Mouse (Mus musculus) stomach, embryonic 15.5 days (tissue): Measurements from ENCODE around the gene Loxl1. TPM values are rescaled to one million over a fixed set of nuclear protein-coding genes. Genes with fewer than 3 reads are reported as not detected.

ENCODE experiments used
- ATAC-seq: fragments of 200-750 bp; cut with Nextera tagmentation; 2 replicates; pipeline ENCODE4 v1.8.0; 2017; ENCODE audit warnings: low read depth, moderate number of reproducible peaks, moderate TSS enrichment; ENCODE audit not compliant: insufficient read depth, low FRiP score
- H3K27ac ChIP-seq: fragments of 300-500 bp; sonication (generic); 2 replicates; pipeline ENCODE4 v1.5.1; 2015; ENCODE audit warnings: mild to moderate bottlenecking, inconsistent platforms
- H3K27me3 ChIP-seq: fragments of 300-500 bp; sonication (generic); replicated peaks from 2 replicates; pipeline ENCODE4 v1.6.1; 2015; ENCODE audit warnings: inconsistent platforms
- H3K36me3 ChIP-seq: fragments of 300-500 bp; sonication (generic); 2 replicates; pipeline ENCODE4 v1.6.1; 2015; ENCODE audit warnings: inconsistent platforms
- H3K4me1 ChIP-seq: fragments of 300-500 bp; sonication (generic); 2 replicates; pipeline ENCODE4 v1.6.1; 2015; ENCODE audit warnings: inconsistent platforms
- H3K4me2 ChIP-seq: fragments of 300-500 bp; sonication (generic); 2 replicates; pipeline ENCODE4 v1.6.1; 2015; ENCODE audit warnings: mild to moderate bottlenecking, inconsistent platforms
- H3K4me3 ChIP-seq: fragments of 300-500 bp; sonication (generic); replicated peaks from 2 replicates; pipeline ENCODE4 v1.5.1; 2015; ENCODE audit warnings: inconsistent platforms
- H3K9ac ChIP-seq: fragments of 300-500 bp; sonication (generic); 2 replicates; pipeline ENCODE4 v1.6.1; 2015; ENCODE audit warnings: inconsistent platforms
- H3K9me3 ChIP-seq: fragments of 300-500 bp; sonication (generic); 2 replicates; pipeline ENCODE4 v1.6.1; 2016; ENCODE audit warnings: inconsistent platforms
- WGBS: fragments of 180-500 bp; shearing (Covaris S2); methylation state at CpG from one replicate; pipeline ENCODE4 v1.1.7; 2015; 5-methylcytosine and 5-hydroxymethylcytosine counted together
- polyA plus RNA-seq: library from polyadenylated mRNA; unstranded; fragments of >200 nt; fragmentation: Nextera tagmentation; extraction: Ambion mirVana; gene quantifications from 2 replicates; pipeline ENCODE4 v1.2.1, GENCODE M21; 2015

Loxl1 gene
- polyA plus RNA-seq, 1 experiment from 2014 or later, result 49.2 TPM

- peaks cover 37% of the 10 kb centered on the region for H3K4me1 ChIP-seq
- H3K4me2 ChIP-seq, result no peak overlapping the region
- 78% methylated on average over 6 of the region's 6 CpGs for WGBS
- no peak overlapping the region for H3K9ac ChIP-seq
- H3K27ac ChIP-seq, result no peak overlapping the region; the same call in 1 of the 2 replicates
- no peak for ATAC-seq
- H3K27me3 ChIP-seq, result no peaks in the 10 kb centered on the region
- no peaks in the 10 kb centered on the region for H3K9me3 ChIP-seq
- no peaks in the 10 kb centered on the region; the same call in 1 of the 2 replicates for H3K36me3 ChIP-seq
- no peak overlapping the region for H3K4me3 ChIP-seq
Observed at GRCm38 (mm10) chr9:58243696-58244095, 69.3 kb downstream of the Loxl1 start.

GRCm38 (mm10) chr9:58242696-58243095, 70.3 kb downstream of the Loxl1 start:
- no peak for ATAC-seq
- Histone ChIP-seq H3K4me3 (no peak overlapping the region), H3K36me3 (no peaks in the 10 kb centered on the region; the same call in 1 of the 2 replicates), H3K27ac (0 out of 2 replicates have a peak overlapping the region, but pooled peaks have one; percentile 31), H3K4me1 (peaks cover 37% of the 10 kb centered on the region), H3K9me3 (no peaks in the 10 kb centered on the region), H3K4me2 (no peak overlapping the region), H3K27me3 (no peaks in the 10 kb centered on the region), H3K9ac (no peak overlapping the region)
- WGBS, result 73% methylated on average over 5 of the region's 5 CpGs

- 0 out of 2 replicates have a peak overlapping the region, but pooled peaks have one; percentile 3 for H3K4me2 ChIP-seq
- ATAC-seq, result peak; percentile 83
- H3K36me3 ChIP-seq, result no peaks in the 10 kb centered on the region; the same call in 1 of the 2 replicates
- 36% methylated on average over 9 of the region's 9 CpGs for WGBS
- H3K9me3 ChIP-seq, result no peaks in the 10 kb centered on the region
- H3K27ac ChIP-seq, result peak overlapping the region; percentile 73
- no peak overlapping the region for H3K9ac ChIP-seq
- H3K27me3 ChIP-seq, result no peaks in the 10 kb centered on the region
- peaks cover 31% of the 10 kb centered on the region for H3K4me1 ChIP-seq
- H3K4me3 ChIP-seq, result no peak overlapping the region
Observed at GRCm38 (mm10) chr9:58241780-58242485, 71.1 kb downstream of the Loxl1 start.

Other genes starting within 250 kb of the Loxl1 start
- gene Stra6, start 249.4 kb downstream of the Loxl1 start, polyA plus RNA-seq, result 1.8 and 3.3 TPM in 2 replicates
- gene Ccdc33, start 194.4 kb downstream of the Loxl1 start, polyA plus RNA-seq, result 0.18 and 0.19 TPM in 2 replicates
- gene Islr, start 108.9 kb downstream of the Loxl1 start, polyA plus RNA-seq, result 105 and 114 TPM in 2 replicates
- gene Islr2, start 108.9 kb downstream of the Loxl1 start, polyA plus RNA-seq, result 1.5 and 1.7 TPM in 2 replicates
- gene Pml, start 63.4 kb downstream of the Loxl1 start, polyA plus RNA-seq, result 15.5 and 19.6 TPM in 2 replicates
- gene Stoml1, start 60.0 kb downstream of the Loxl1 start, polyA plus RNA-seq, result 24.1 and 30.0 TPM in 2 replicates
- 0.14 TPM in 1 of 2 replicates, not detected in the other for gene Tbc1d21, start 57.3 kb upstream of the Loxl1 start, polyA plus RNA-seq
- 1.2 and 1.5 TPM in 2 replicates for gene Insyn1, start 175.4 kb upstream of the Loxl1 start, polyA plus RNA-seq
- 28.7 and 32.5 TPM in 2 replicates for gene Cd276, start 242.3 kb upstream of the Loxl1 start, polyA plus RNA-seq